Mouse (Mus musculus): ENCODE measurements at regions not wholly inside any gene's neighbourhood (a gene's known extent, or its start where the extent isn't known, plus 50 kb on each side); places are given as distances from the start of the nearest gene placed in this dataset.

DNA sequence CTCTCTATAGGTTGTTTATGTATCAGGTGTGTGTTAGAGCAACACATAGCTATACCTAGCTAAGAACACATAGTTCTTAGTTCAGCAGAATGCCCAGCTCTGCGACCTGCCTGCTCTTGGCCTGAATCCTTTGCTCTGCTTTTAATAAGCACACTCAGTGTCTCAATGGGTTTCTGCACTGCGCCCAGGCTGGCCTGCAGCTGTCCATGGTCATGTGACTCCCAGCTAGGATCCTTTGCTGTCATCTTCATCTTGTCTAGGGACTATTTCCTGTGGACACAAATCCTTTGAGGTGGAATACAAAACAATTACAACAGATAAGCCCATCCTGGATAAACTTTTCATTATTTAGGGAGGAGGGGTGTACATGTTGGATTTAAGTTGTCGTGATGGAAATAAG is 490.7 kb downstream of the 1700129C05Rik start:
- H3K27me3 ChIP-seq (ENCODE audit: control insufficient read depth, insufficient read depth, low read length), result no peaks in the 10 kb centered on the region
- H3K4me3 ChIP-seq (ENCODE audit: extremely low read depth, insufficient read depth, insufficient read length), result no peak overlapping the region
- no peak for TF ChIP-seq CTCF (IDR thresholded peaks at IDR 0.05; ENCODE audit: extremely low read depth, insufficient read depth, insufficient read length, insufficient replicate concordance)
- no peak for TF ChIP-seq POLR2A (IDR thresholded peaks at IDR 0.05; ENCODE audit: low read depth, low read length)
- no peaks in the 10 kb centered on the region for H3K4me1 ChIP-seq (ENCODE audit: control insufficient read depth, insufficient read depth, insufficient read length)
- DNase-seq (ENCODE audit: low read depth in 1 of 2, low spot score in 2 of 2), result no peak
- no peak overlapping the region for H3K27ac ChIP-seq (ENCODE audit: insufficient read depth, low read length)
- 84% methylated on average over 3 of the region's 3 CpGs for WGBS
- no peaks in the 10 kb centered on the region for H3K36me3 ChIP-seq (ENCODE audit: control insufficient read depth, insufficient read depth, low read length)

DNA sequence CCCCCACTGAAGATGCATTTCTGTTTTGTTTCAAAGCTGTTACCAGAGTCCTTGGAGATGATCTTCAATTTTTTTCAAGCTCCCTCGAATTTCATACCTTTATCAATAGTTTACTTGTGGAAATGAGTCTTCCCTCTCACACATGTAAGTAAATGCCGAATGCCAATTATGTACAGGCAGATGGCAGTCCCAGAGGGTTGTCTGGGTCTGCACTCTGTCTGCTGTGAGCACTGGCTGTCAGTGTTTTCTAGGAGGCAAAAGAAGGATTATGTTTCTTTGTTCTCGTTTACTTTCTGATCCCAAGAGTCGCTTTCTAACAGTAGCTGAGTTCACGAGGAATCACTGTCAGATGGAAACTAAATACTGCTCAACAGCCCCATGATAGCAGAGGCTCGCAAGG is 491.5 kb downstream of the 1700129C05Rik start:
- no peak overlapping the region for H3K27ac ChIP-seq (ENCODE audit: insufficient read depth, low read length)
- no peak for DNase-seq (ENCODE audit: low read depth in 1 of 2, low spot score in 2 of 2)
- no peaks in the 10 kb centered on the region for H3K27me3 ChIP-seq (ENCODE audit: control insufficient read depth, insufficient read depth, low read length)
- 80% methylated on average over 6 of the region's 6 CpGs for WGBS
- TF ChIP-seq POLR2A (IDR thresholded peaks at IDR 0.05; ENCODE audit: low read depth, low read length), result no peak
- no peaks in the 10 kb centered on the region for H3K36me3 ChIP-seq (ENCODE audit: control insufficient read depth, insufficient read depth, low read length)
- no peaks in the 10 kb centered on the region for H3K4me1 ChIP-seq (ENCODE audit: control insufficient read depth, insufficient read depth, insufficient read length)
- H3K4me3 ChIP-seq (ENCODE audit: extremely low read depth, insufficient read depth, insufficient read length), result no peak overlapping the region

DNA sequence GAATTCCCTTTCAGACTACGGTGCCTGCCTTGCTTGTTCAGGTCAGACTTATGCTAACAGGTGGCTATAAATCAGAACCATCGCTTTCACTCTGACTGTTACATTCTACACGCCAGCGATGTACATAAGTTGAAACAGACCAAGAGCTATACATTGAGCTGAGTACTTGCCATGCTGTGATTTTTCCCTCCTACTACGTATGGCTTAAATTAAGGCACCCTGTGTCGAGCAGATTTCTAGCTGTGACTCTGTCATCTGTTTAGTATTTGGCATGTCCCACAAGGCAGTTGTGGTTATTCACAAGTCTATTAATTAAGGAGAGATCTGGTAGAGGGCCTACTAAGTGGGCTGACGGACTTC is 504.4 kb downstream of the 1700129C05Rik start:
- H3K36me3 ChIP-seq (ENCODE audit: control insufficient read depth, insufficient read depth, low read length), result no peaks in the 10 kb centered on the region
- no peak for DNase-seq (ENCODE audit: low read depth in 1 of 2, low spot score in 2 of 2)
- no peak overlapping the region for H3K27ac ChIP-seq (ENCODE audit: insufficient read depth, low read length)
- no peak overlapping the region for H3K4me3 ChIP-seq (ENCODE audit: extremely low read depth, insufficient read depth, insufficient read length)
- H3K4me1 ChIP-seq (ENCODE audit: control insufficient read depth, insufficient read depth, insufficient read length), result no peaks in the 10 kb centered on the region
- no peaks in the 10 kb centered on the region for H3K27me3 ChIP-seq (ENCODE audit: control insufficient read depth, insufficient read depth, low read length)
- 88% methylated on average over 7 of the region's 7 CpGs for WGBS
- TF ChIP-seq POLR2A (IDR thresholded peaks at IDR 0.05; ENCODE audit: low read depth, low read length) (no peak), CTCF (IDR thresholded peaks at IDR 0.05; ENCODE audit: extremely low read depth, insufficient read depth, insufficient read length, insufficient replicate concordance) (no peak)

DNA sequence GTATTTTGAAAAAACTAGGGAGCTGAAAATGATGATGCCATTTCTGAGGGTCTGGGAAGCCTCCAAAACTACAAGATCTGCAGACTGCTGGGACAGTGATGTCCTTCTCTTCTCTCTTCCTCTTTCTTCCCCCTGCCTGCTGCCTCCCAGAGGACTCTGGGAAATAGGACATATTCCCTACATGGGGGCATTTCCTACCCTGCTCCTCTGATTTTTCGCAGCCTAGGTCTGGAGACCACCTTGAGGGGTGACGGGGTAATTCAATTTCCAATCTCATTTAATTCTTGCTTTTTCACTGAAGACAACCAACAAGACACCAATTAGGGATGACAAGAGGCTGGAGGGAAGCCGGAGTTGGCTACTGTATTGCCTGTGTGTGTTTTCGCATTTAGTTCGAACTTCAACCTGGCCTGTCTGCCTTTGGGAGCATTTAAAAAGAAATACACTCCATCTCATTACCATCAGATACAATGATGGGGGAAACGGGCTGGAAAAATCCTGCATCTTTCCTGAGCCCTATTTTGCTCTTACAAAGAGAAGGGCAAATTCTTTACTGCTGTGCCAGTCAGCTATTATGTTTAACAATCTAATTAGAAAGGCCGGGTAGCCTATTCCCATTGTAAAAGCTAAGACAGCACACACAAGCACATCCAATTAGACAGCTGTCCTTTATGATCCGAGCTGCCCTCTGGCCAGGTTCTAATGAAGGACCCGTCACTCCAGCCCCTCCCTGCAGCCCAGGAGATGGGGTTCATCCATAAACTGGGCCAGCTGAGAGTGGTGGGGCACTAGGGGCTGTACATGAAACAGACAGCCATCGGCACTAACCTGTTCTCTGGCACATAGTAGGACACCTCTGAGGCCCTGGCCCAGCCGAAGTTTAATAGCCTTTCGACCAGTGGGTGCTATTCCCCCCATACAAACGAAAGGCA is 505.0 kb downstream of the 1700129C05Rik start:
- TF ChIP-seq CTCF (IDR thresholded peaks at IDR 0.05; ENCODE audit: extremely low read depth, insufficient read depth, insufficient read length, insufficient replicate concordance) (no peak), POLR2A (IDR thresholded peaks at IDR 0.05; ENCODE audit: low read depth, low read length) (no peak)
- Histone ChIP-seq H3K36me3 (ENCODE audit: control insufficient read depth, insufficient read depth, low read length) (no peaks in the 10 kb centered on the region), H3K27me3 (ENCODE audit: control insufficient read depth, insufficient read depth, low read length) (no peaks in the 10 kb centered on the region), H3K4me3 (ENCODE audit: extremely low read depth, insufficient read depth, insufficient read length) (no peak overlapping the region), H3K4me1 (ENCODE audit: control insufficient read depth, insufficient read depth, insufficient read length) (no peaks in the 10 kb centered on the region), H3K27ac (ENCODE audit: insufficient read depth, low read length) (no peak overlapping the region)
- DNase-seq (ENCODE audit: low read depth in 1 of 2, low spot score in 2 of 2), result no peak
- 84% methylated on average over 13 of the region's 13 CpGs for WGBS

DNA sequence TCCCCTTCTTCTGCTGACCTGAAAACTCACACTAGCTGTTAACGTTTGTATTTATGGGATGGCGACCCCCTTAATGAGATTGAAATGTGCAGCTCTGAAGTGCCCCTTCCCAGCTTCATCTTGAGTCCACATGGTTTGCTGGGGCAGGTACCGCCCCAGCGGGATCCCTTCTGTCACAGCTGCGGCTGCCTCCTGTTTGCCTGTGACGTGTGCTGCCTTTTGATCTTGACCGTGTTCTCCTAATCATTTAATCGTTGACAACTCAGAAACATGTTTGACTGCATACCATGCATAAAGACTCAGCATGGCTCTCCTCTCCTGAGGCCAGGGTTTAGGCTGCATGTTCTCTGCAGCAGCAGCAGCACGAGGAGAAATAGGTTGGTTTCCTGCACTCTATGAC is 511.5 kb downstream of the 1700129C05Rik start:
- DNase-seq (ENCODE audit: low read depth in 1 of 2, low spot score in 2 of 2), result no peak
- Histone ChIP-seq H3K4me1 (ENCODE audit: control insufficient read depth, insufficient read depth, insufficient read length) (no peaks in the 10 kb centered on the region), H3K36me3 (ENCODE audit: control insufficient read depth, insufficient read depth, low read length) (no peaks in the 10 kb centered on the region), H3K4me3 (ENCODE audit: extremely low read depth, insufficient read depth, insufficient read length) (no peak overlapping the region), H3K27me3 (ENCODE audit: control insufficient read depth, insufficient read depth, low read length) (no peaks in the 10 kb centered on the region), H3K27ac (ENCODE audit: insufficient read depth, low read length) (no peak overlapping the region)
- WGBS, result 71% methylated on average over 9 of the region's 9 CpGs
- TF ChIP-seq POLR2A (IDR thresholded peaks at IDR 0.05; ENCODE audit: low read depth, low read length) (no peak), CTCF (IDR thresholded peaks at IDR 0.05; ENCODE audit: extremely low read depth, insufficient read depth, insufficient read length, insufficient replicate concordance) (no peak)

DNA sequence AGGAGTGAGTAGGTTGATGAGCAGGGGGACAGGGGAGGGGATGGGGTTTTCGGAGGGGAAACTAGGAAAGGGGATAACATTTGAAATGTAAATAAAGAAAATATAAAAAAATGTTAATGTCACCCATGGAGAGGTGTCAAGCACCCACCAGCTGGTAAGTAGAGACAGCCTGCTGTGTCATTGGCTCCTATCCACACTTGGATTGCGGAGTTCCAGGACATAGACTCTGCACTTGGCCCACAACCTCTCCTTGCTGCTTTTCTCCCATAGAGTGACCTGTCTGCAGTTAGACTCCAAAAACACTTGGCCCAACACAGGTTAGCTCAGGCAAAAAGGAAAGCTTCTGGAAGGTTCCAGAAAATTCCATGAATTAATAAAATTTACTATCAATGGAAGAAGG is 514.4 kb downstream of the 1700129C05Rik start:
- H3K27ac ChIP-seq (ENCODE audit: insufficient read depth, low read length), result no peak overlapping the region
- TF ChIP-seq POLR2A (IDR thresholded peaks at IDR 0.05; ENCODE audit: low read depth, low read length) (no peak), CTCF (IDR thresholded peaks at IDR 0.05; ENCODE audit: extremely low read depth, insufficient read depth, insufficient read length, insufficient replicate concordance) (no peak)
- WGBS, result 84% methylated on average over 2 of the region's 2 CpGs
- no peaks in the 10 kb centered on the region for H3K4me1 ChIP-seq (ENCODE audit: control insufficient read depth, insufficient read depth, insufficient read length)
- H3K4me3 ChIP-seq (ENCODE audit: extremely low read depth, insufficient read depth, insufficient read length), result no peak overlapping the region
- H3K27me3 ChIP-seq (ENCODE audit: control insufficient read depth, insufficient read depth, low read length), result no peaks in the 10 kb centered on the region
- no peaks in the 10 kb centered on the region for H3K36me3 ChIP-seq (ENCODE audit: control insufficient read depth, insufficient read depth, low read length)
- no peak for DNase-seq (ENCODE audit: low read depth in 1 of 2, low spot score in 2 of 2)

DNA sequence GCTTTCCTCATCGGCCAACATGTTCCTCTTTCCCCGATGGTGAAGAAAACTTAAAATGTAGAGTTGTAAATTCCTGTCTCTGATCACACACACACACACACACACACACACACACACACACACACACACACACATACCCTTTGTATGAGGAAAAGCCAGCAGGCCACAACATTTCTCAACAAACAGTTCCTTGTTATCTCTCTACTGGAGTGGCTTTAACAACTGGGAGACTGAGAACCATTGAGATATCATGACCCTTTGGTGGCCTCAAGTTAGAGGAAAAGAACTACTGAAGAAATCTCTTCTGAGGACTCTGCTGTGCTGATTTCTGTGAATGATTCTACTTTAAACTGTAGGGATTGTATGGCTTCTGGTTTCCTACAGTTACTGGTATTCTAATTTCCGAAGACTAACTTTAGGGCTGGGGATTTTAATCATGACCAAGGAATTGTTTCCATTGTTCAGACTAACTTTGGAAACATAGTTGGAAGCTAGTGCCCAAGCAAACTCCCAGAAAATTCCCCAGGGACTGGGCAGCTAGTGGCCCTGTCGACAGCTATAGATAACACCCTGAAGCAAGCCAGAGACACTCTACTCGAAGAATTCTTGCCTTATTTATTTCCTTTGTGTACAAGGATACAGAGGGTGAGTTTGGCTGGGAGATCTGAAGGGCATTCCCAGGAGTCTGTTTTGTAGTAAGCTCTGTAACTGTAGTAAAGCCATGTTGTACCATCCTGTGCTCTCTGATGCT is 516.0 kb downstream of the 1700129C05Rik start:
- WGBS, result 52% methylated on average over 5 of the region's 5 CpGs
- Histone ChIP-seq H3K27me3 (ENCODE audit: control insufficient read depth, insufficient read depth, low read length) (no peaks in the 10 kb centered on the region), H3K27ac (ENCODE audit: insufficient read depth, low read length) (no peak overlapping the region), H3K4me3 (ENCODE audit: extremely low read depth, insufficient read depth, insufficient read length) (no peak overlapping the region), H3K4me1 (ENCODE audit: control insufficient read depth, insufficient read depth, insufficient read length) (no peaks in the 10 kb centered on the region), H3K36me3 (ENCODE audit: control insufficient read depth, insufficient read depth, low read length) (no peaks in the 10 kb centered on the region)
- DNase-seq (ENCODE audit: low read depth in 1 of 2, low spot score in 2 of 2), result no peak
- TF ChIP-seq POLR2A (IDR thresholded peaks at IDR 0.05; ENCODE audit: low read depth, low read length) (no peak), CTCF (IDR thresholded peaks at IDR 0.05; ENCODE audit: extremely low read depth, insufficient read depth, insufficient read length, insufficient replicate concordance) (no peak)

Data from spleen, adult 2 months (tissue).